Mouse (Mus musculus) forebrain, embryonic 12.5 days (tissue): Measurements from ENCODE around the gene Gm7030. TPM values are rescaled to one million over a fixed set of nuclear protein-coding genes. Genes with fewer than 3 reads are reported as not detected.
"Not testable (repeated sequence)": the region's sequence is repeated elsewhere in the genome, so short reads cannot be mapped to it uniquely, and the experiment has no call there.

Experiments used
- ATAC-seq: fragments of 200-750 bp; cut with Nextera tagmentation; 2 replicates; pipeline ENCODE4 v1.8.0; 2017; ENCODE audit warnings: moderate TSS enrichment; ENCODE audit not compliant: low FRiP score
- H3K27ac ChIP-seq: fragments of 300-500 bp; sonication (generic); 2 replicates; pipeline ENCODE4 v1.5.1; 2016; ENCODE audit warnings: mild to moderate bottlenecking
- H3K27me3 ChIP-seq: fragments of 300-500 bp; sonication (generic); 2 replicates; pipeline ENCODE4 v1.6.1; 2016; ENCODE audit warnings: mild to moderate bottlenecking
- H3K36me3 ChIP-seq: fragments of 300-500 bp; sonication (generic); replicated peaks from 2 replicates; pipeline ENCODE4 v1.6.1; 2016; ENCODE audit warnings: mild to moderate bottlenecking
- H3K4me1 ChIP-seq: fragments of 300-500 bp; sonication (generic); 2 replicates; pipeline ENCODE4 v1.6.1; 2016
- H3K4me2 ChIP-seq: fragments of 300-500 bp; sonication (generic); 2 replicates; pipeline ENCODE4 v1.6.1; 2016; ENCODE audit warnings: mild to moderate bottlenecking, moderate library complexity
- H3K4me3 ChIP-seq: fragments of 300-500 bp; sonication (generic); replicated peaks from 2 replicates; pipeline ENCODE4 v1.5.1; 2016; ENCODE audit warnings: mild to moderate bottlenecking
- H3K9ac ChIP-seq: fragments of 300-500 bp; sonication (generic); 2 replicates; pipeline ENCODE4 v1.6.1; 2016; ENCODE audit warnings: mild to moderate bottlenecking
- H3K9me3 ChIP-seq: fragments of 300-500 bp; sonication (generic); 2 replicates; pipeline ENCODE4 v1.6.1; 2016
- WGBS: fragments of 180-500 bp; shearing (Covaris S2); methylation state at CpG from one replicate; pipeline ENCODE4 v1.1.7; 2016; 5-methylcytosine and 5-hydroxymethylcytosine counted together
- polyA plus RNA-seq: library from polyadenylated mRNA; unstranded; fragments of >200 nt; fragmentation: Nextera tagmentation; extraction: Ambion mirVana; gene quantifications from 2 replicates; pipeline ENCODE4 v1.2.1, GENCODE M21; 2016

Gene Gm7030
- polyA plus RNA-seq, result not detected in 2 replicates

DNA sequence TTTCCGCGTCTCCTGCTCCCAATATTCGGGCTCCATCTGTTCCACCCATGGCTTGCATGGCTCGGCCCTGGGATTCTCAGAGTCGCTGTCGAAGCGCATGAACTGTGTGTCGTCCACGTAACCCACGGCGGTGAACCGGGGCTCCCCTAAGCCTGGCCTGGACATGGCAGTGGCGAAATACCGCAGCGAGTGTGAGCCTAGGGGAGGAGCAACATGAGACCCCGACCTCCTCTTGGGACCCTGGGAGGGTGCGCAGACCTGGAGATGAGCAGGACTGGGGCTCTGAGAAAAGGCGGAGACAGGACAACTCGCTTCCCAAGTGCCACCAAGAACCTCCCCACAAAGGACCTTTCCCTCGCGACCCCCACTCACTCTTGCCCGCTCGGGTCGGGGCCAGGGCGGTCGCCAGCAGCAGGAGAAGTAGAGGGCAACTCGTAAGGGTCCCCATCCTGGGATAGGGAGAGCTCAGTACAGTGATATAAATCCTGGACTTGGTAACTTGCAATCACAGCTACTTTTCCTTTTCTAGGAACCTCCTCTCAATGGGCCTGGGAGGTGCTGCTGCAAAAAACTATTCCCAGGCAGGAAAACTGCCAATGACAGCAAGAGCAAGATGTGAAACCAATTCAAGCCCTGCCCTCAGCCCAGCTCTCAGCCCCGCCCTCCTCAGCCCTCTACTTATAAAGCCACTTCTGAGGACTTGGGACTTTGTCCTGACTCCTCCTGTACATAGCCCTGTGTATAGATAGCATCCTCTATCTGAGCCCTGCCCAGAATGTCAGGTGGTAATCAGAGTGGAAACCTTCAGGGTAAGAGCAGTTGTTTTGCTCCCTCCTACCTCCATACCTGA lies at the start of gene Gm7030:
TSS of gene Gm7030 (minus strand) at position 458 of the 850 bp plus-strand sequence.
- not testable (repeated sequence) for H3K4me3 ChIP-seq, H3K36me3 ChIP-seq, H3K9me3 ChIP-seq, H3K9ac ChIP-seq, ATAC-seq, H3K27ac ChIP-seq, H3K4me1 ChIP-seq, H3K4me2 ChIP-seq
- H3K27me3 ChIP-seq, result peaks cover 22% of the 10 kb centered on the region
- 27% methylated on average over 28 of the region's 28 CpGs for WGBS

DNA sequence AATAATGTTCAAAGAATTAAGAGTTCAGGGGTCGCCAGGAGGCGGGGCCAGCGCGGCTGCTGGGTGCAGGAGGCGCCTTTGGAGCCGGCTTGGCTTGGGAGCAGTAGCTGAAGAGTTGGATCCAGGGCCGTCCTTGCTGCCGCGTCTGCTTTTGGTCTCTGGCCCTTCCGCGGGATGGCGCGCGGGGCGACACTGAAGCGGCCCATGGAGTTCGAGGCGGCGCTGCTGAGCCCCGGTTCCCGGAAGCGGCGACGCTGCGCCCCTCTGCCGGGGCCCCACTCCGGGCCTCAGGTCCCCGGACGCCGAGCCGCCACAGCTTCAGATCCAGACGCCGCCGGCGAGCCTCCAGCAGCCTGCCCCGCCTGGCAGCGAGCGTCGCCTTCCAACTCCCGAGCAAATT lies 49.7 kb upstream of the Gm7030 start:
- ATAC-seq, result 0 out of 2 replicates have a peak, but pooled peaks have one; percentile 46
- H3K4me3 ChIP-seq, result peak overlapping the region; percentile 38
- under 1% methylated on average over 39 of the region's 40 CpGs for WGBS
- peaks cover 38% of the 10 kb centered on the region for H3K27me3 ChIP-seq
- H3K4me1 ChIP-seq, H3K27ac ChIP-seq, H3K9me3 ChIP-seq, H3K9ac ChIP-seq, H3K36me3 ChIP-seq: not testable (repeated sequence)
- peak overlapping the region; percentile 61 for H3K4me2 ChIP-seq

DNA sequence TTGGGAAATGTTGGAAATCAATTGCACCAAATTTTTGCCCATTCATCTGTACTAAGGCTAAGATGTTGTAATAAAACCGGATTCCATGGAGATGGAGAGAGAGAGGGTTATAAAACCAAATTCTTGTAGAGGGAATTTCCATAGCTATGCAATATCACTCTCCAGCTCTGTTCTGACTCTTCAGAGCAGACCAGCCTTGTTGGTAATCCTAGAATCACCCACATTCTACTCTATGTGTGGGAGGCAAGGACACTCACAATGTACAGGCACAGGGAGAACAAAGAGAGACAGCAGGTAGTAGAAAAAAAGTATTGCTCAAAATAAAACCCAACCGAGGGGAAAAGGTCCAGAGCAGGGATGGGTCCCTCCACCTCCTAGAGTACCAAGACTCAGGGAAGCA lies 46.9 kb upstream of the Gm7030 start:
- H3K9ac ChIP-seq, H3K9me3 ChIP-seq, H3K4me3 ChIP-seq, H3K4me1 ChIP-seq, H3K4me2 ChIP-seq, H3K36me3 ChIP-seq, H3K27ac ChIP-seq, ATAC-seq: not testable (repeated sequence)
- peaks cover 20% of the 10 kb centered on the region for H3K27me3 ChIP-seq
- no CpG with 5 or more reads among the region's 2 CpGs for WGBS

DNA sequence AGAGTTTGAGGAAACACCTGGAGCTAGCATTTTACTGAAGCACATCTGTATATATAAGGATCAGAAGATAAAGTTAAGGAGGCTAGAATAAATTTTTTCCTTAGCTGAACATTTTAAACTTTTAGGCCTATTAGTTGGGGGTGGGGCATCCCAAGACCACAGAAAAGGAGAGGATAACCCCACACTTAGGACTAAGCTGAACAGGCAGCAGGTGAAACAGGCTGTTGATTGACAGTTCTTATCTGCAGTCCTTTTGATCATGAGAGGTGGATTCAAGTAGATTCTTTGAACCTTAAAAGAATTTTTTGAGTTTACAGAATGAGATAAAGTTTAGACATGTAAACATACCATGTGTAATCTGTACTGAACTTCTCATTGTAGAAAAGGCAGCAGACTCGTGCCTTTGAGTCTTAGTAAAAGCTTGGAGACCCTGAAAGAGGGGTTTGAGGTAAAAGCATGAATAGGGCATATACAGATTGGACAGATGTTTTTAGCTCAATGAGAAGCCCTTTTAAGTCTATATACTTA lies 41.1 kb upstream of the Gm7030 start:
- Histone ChIP-seq H3K4me3 (no peak overlapping the region), H3K9ac (no peak overlapping the region), H3K27me3 (peaks cover 50% of the 10 kb centered on the region), H3K4me2 (no peak overlapping the region), H3K9me3 (no peaks in the 10 kb centered on the region), H3K4me1 (0 out of 2 replicates have a peak, but pooled peaks cover 3% of the 10 kb centered on the region), H3K36me3 (no peaks in the 10 kb centered on the region), H3K27ac (no peak overlapping the region)
- WGBS, result 45% methylated on average over 1 of the region's 1 CpGs
- no peak for ATAC-seq

DNA sequence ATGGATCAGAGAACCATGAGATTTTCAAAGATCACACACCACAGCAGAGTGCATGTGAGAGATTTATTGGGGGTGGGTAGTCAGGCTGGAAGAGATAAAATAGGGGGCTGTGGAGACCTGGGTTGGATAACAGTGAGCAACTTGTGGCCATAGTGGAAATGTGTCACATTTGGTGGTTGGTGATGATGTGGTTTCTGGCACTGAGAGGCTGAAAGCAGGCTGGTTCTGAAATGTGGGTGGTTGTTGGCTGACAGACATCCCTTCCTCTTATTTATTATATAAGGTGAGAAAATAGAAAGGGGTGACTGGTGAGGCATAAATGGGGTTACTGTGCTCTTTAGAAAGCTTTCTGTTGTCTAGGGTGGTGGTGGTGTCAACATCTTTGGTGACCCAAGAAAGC lies 40.5 kb upstream of the Gm7030 start:
- Histone ChIP-seq H3K27ac (no peak overlapping the region), H3K9ac (no peak overlapping the region), H3K4me1 (0 out of 2 replicates have a peak, but pooled peaks cover 3% of the 10 kb centered on the region), H3K4me2 (no peak overlapping the region), H3K36me3 (no peaks in the 10 kb centered on the region), H3K9me3 (no peaks in the 10 kb centered on the region), H3K4me3 (no peak overlapping the region), H3K27me3 (peaks cover 56% of the 10 kb centered on the region)
- no peak for ATAC-seq

DNA sequence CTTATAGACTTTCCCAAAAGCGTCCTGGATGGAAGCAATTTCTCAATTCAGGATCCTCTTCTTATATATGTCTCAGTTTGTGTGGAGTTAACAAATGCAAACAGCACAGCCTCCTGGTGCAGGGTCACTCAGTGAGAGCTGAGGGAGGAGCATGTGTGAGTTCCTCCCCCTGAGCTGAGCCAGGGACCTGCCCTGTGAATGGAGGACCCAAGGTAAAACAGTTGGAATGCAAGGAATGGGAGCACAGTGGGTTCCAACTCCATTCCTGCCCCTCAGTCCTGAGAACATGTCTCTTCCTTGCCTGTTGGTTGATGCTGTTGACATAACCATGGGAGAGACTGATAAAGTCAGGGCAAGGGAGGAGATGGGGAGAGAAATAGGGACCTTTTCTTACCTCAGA lies 39.9 kb upstream of the Gm7030 start:
- not testable (repeated sequence) for H3K27ac ChIP-seq, ATAC-seq, H3K4me3 ChIP-seq, H3K4me1 ChIP-seq, H3K9me3 ChIP-seq, H3K36me3 ChIP-seq, H3K9ac ChIP-seq, H3K4me2 ChIP-seq
- H3K27me3 ChIP-seq, result peaks cover 60% of the 10 kb centered on the region
- WGBS, result 20% methylated on average over 1 of the region's 1 CpGs

DNA sequence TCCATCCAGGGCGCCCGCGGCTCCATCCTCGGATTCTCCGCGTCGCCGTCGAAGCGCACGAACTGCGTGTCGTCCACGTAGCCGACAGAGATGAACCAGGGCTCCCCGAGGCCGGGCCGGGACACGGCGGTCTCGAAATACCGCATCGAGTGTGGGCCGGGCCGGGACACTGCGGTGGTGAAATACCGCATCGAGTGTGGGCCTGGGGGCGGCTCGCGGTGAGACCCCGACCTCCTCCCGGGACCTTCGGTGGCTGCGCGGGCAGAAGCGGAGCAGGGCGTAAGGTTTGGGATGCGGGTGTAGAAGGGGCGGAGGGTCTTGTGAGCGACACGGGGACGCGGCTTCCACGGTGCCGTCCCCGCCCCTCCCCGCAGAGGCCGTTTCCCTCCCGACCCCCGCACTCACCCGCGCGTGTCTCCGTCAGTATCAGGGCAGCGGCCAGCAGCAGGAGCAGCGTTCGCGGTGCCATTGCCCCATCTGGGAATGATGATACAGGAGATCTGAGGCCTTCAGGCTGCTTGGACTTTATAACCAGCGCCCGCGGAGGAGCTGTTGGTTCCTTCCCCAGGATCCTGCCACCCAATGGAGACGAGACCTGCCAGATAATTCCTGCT lies 38.9 kb upstream of the Gm7030 start, which contains the start of gene Gm8909:
TSS of gene Gm8909 (minus strand) at position 499 of the 614 bp plus-strand sequence.
- Histone ChIP-seq H3K27ac (no peak within 1 kb of the TSS), H3K4me3 (peak within 1 kb of the TSS; percentile 22), H3K9me3 (no peaks in the 10 kb centered on the region), H3K4me1 (0 out of 2 replicates have a peak, but pooled peaks cover 3% of the 10 kb centered on the region), H3K27me3 (peaks cover 69% of the 10 kb centered on the region), H3K9ac (no peak within 1 kb of the TSS), H3K4me2 (peak within 1 kb of the TSS; percentile 40), H3K36me3 (no peaks in the 10 kb centered on the region)
- WGBS, result 1% methylated on average over 56 of the region's 63 CpGs
- ATAC-seq, result no peak

DNA sequence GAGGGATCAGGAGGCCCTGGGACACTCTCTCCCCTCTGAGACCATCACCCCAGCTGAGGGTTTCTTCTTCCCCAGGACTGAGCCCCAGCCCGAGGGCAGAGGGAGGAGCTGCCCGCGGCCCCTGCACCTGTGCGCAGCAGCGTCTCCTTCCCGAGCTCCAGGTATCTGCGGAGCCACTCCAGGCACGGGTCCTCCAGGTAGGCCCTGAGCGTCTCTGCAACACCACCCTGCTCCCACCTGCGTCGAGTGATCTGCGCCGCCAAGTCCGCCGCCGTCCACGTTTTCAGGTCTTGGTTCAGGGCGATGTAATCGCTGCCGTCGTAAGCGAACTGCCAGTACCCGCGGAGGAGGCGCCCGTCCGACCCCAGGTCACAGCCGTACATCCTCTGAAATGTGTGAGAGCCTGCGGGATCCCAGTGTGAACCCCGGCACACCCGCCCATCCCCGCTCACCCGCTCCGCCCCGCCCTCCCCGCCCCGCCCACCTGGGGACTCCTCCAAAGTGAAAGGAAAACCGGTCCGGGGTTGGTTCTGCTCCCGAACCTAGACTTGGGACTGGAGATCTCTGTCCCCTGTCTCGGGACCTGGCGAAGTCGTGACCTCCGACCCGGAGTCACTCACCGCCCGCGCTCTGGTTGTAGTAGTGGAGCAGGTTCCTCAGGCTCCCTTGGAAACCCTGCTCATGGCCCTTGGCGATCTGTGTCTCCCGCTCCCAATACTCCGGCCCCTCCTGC lies 38.2 kb upstream of the Gm7030 start:
- H3K27me3 ChIP-seq, result peaks cover 75% of the 10 kb centered on the region
- no peaks in the 10 kb centered on the region for H3K9me3 ChIP-seq
- H3K27ac ChIP-seq, result no peak overlapping the region
- peak overlapping the region; percentile 22 for H3K4me3 ChIP-seq
- ATAC-seq, result no peak
- 2% methylated on average over 44 of the region's 51 CpGs for WGBS
- peak overlapping the region; percentile 40 for H3K4me2 ChIP-seq
- H3K9ac ChIP-seq, result no peak overlapping the region
- H3K36me3 ChIP-seq, result no peaks in the 10 kb centered on the region
- H3K4me1 ChIP-seq, result 0 out of 2 replicates have a peak, but pooled peaks cover 3% of the 10 kb centered on the region

DNA sequence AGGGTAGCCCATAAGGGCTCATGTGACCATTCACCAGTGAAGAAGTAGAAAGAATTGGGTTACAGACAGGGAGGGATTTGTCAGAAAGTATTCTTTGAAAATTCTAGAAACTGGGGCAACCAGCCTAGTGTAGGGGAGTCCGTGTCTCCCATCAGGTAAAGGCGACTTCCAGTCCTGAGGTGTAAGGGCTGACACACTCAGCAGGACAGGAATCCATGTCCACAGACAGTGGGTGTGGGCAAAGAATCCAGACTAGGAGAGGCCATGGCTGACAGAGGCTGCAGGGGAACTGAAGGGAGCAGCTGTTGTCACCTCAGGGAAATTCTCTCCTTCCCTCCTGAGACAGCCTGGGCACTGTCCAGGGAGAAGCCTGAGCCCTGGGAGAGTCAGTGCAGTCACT lies 37.7 kb upstream of the Gm7030 start:
- WGBS, result 14% methylated on average over 2 of the region's 2 CpGs
- ATAC-seq, H3K27ac ChIP-seq: not testable (repeated sequence)

DNA sequence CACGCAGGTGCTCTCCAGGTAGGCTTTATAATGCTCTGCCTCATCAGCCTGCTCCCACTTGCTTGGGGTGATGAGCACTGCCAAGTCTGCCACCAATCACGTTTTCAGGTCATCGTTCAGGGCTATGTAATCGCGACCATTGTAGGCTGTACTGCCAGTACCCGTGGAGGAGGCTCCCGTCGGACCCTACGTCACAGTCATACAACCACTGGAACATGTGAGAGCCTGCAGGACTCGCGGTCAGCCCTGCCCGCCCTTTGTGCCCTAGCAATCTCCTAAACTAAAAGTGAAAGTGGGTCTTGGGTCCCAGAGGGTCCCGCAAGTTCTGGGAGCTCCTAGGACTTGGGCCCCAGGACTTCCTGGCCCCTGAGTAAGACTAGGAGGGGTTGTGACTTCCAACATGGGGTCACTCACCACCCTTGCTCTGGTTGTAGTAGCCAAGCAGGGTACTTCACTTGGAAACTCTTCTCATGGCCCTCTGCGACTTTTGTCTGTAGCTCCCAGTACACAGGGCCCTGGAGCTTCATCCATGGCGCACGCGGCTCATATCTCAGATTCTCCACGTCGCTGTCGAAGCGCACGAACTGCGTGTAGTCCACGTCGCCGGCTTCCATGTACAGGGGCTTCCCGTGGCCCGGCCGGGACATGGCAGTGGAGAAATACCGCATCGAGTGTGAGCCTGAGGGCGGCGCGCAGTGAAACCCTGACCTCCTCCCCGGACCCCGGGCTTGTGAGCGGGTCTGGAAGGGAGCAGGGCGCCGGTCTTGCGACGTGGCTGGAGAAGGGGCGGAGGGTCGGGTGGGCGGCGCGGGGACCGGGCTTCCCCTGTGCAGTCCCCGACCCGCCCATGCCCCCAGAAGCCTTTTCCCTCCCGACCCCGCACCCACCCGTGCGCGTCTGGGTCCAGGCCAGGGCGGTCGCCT lies 32.2 kb upstream of the Gm7030 start:
- Histone ChIP-seq H3K4me1 (peaks cover 4% of the 10 kb centered on the region; the same call in 1 of the 2 replicates), H3K36me3 (no peaks in the 10 kb centered on the region), H3K27ac (no peak overlapping the region), H3K9me3 (no peaks in the 10 kb centered on the region), H3K9ac (no peak overlapping the region), H3K27me3 (peaks cover 87% of the 10 kb centered on the region), H3K4me2 (peak overlapping the region; percentile 2; the same call in 1 of the 2 replicates), H3K4me3 (0 out of 2 replicates have a peak overlapping the region, but pooled peaks have one; percentile 7)
- 2% methylated on average over 50 of the region's 56 CpGs for whole genome bisulfite sequencing
- no peak for ATAC-seq

More for the DNA sequence above, 37.7 kb upstream of the Gm7030 start:
- not testable (repeated sequence) for H3K4me3 ChIP-seq, H3K9ac ChIP-seq, H3K4me1 ChIP-seq, H3K9me3 ChIP-seq, H3K4me2 ChIP-seq, H3K36me3 ChIP-seq
- peaks cover 80% of the 10 kb centered on the region for H3K27me3 ChIP-seq

DNA sequence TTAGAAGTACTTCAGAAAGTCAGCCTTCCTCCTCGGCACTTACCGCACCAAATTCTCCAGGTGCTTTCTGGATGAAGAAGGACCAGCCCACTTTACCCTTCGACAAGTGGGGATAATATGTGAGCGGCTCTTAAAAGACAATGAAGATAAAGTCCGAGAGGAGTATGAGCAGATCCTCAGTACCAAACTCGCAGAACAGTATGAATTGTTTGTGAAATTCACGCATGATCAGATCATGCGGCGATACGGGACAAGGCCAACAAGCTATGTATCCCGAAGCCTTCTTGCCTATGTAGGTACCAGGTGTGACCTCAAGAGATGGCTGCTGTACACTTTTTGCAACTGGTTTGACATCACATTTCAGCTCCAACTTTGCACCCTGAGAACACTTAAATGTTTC lies 29.0 kb upstream of the Gm7030 start:
- Histone ChIP-seq H3K9ac (0 out of 2 replicates have a peak overlapping the region, but pooled peaks have one; percentile 33), H3K27me3 (peaks cover 87% of the 10 kb centered on the region), H3K4me2 (peak overlapping the region; percentile 57), H3K4me3 (peak overlapping the region; percentile 36)
- H3K27ac ChIP-seq, H3K36me3 ChIP-seq, ATAC-seq, H3K9me3 ChIP-seq, H3K4me1 ChIP-seq: not testable (repeated sequence)
- 9% methylated on average over 11 of the region's 11 CpGs for WGBS
